Mouse (Mus musculus): ENCODE data around the gene Phtf1. TPM values are rescaled to one million over a fixed set of nuclear protein-coding genes. Genes with fewer than 3 reads are reported as not detected.

Gene Phtf1
- polyA plus RNA-seq, 1 experiment: 5.8 TPM

GRCm38 (mm10) chr3:104020101-104020500, 52.2 kb downstream of the Phtf1 start:
- no peak for DNase-seq (ENCODE audit: low read depth)

GRCm38 (mm10) chr3:104026938-104027337, 59.0 kb downstream of the Phtf1 start:
- DNase-seq (ENCODE audit: low read depth): no peak

- no peak for DNase-seq (ENCODE audit: low read depth)
Observed at GRCm38 (mm10) chr3:104032086-104032485, 64.2 kb downstream of the Phtf1 start.

- no peak for DNase-seq (ENCODE audit: low read depth)
Observed at GRCm38 (mm10) chr3:104032747-104033146, 64.8 kb downstream of the Phtf1 start.

GRCm38 (mm10) chr3:104059001-104059622, 91.2 kb downstream of the Phtf1 start:
- no peak for DNase-seq (ENCODE audit: low read depth)

- DNase-seq (ENCODE audit: low read depth): no peak
Observed at GRCm38 (mm10) chr3:104069395-104069794, 101.5 kb downstream of the Phtf1 start.

Other genes with a start within 250 kb of the Phtf1 start
- 29.4 and 30.5 TPM in 2 replicates for gene Olfml3, start 230.1 kb upstream of the Phtf1 start, polyA plus RNA-seq (2012; rRNA removed)
- gene Gm10964, start 228.7 kb upstream of the Phtf1 start, polyA plus RNA-seq (2012; rRNA removed): not detected in 2 replicates
- gene Hipk1, start 176.5 kb upstream of the Phtf1 start, polyA plus RNA-seq (2012; rRNA removed): 63.1 and 88.4 TPM in 2 replicates
- 12.7 and 17.2 TPM in 2 replicates for gene Dclre1b, start 158.7 kb upstream of the Phtf1 start, polyA plus RNA-seq (2012; rRNA removed)
- 16.7 and 21.6 TPM in 2 replicates for gene Ap4b1, start 158.6 kb upstream of the Phtf1 start, polyA plus RNA-seq (2012; rRNA removed)
- 0.72 and 0.74 TPM in 2 replicates for gene Gm43064, start 158.5 kb upstream of the Phtf1 start, polyA plus RNA-seq (2012; rRNA removed)
- 101 and 104 TPM in 2 replicates for gene Bcl2l15, start 135.5 kb upstream of the Phtf1 start, polyA plus RNA-seq (2012; rRNA removed)
- 24.0 and 30.1 TPM in 2 replicates for gene Ptpn22, start 108.3 kb upstream of the Phtf1 start, polyA plus RNA-seq (2012; rRNA removed)
- 2.7 and 4.0 TPM in 2 replicates for gene Rsbn1, start 54.0 kb upstream of the Phtf1 start, polyA plus RNA-seq (2012; rRNA removed)